Mouse (Mus musculus) MEL (cell line): ENCODE data around the gene Zbed6. TPM values are rescaled to one million over a fixed set of nuclear protein-coding genes. Genes with fewer than 3 reads are reported as not detected.

Source experiments
- BHLHE40 ChIP-seq: IDR thresholded peaks from 2 replicates; pipeline ENCODE4 v1.6.1; 2012; ENCODE audit warnings: low read depth, mild to moderate bottlenecking, inconsistent platforms, low read length, improper control_type of control experiment, borderline replicate concordance
- CHD1 ChIP-seq: IDR thresholded peaks from 2 replicates; pipeline ENCODE4 v1.6.1; 2012; ENCODE audit warnings: low read depth, mild to moderate bottlenecking, inconsistent platforms, low read length, improper control_type of control experiment
- ELF1 ChIP-seq: IDR thresholded peaks from 2 replicates; pipeline ENCODE4 v1.6.1; 2014; ENCODE audit warnings: low read depth, mild to moderate bottlenecking, inconsistent platforms, low read length, improper control_type of control experiment, moderate library complexity
- GABPA ChIP-seq: IDR thresholded peaks from 2 replicates; pipeline ENCODE4 v1.6.1; 2012; ENCODE audit warnings: low read depth, mild to moderate bottlenecking, inconsistent platforms, low read length, improper control_type of control experiment, moderate library complexity
- GATA1 ChIP-seq: IDR thresholded peaks from 2 replicates; pipeline ENCODE4 v1.6.1; 2011; ENCODE audit warnings: low read depth, low read length, improper control_type of control experiment
- MAZ ChIP-seq: IDR thresholded peaks from 2 replicates; pipeline ENCODE4 v1.6.1; 2012; ENCODE audit warnings: low read depth, mild to moderate bottlenecking, inconsistent platforms, low read length, improper control_type of control experiment
- NELFE ChIP-seq: IDR thresholded peaks from 2 replicates; pipeline ENCODE4 v1.6.1; 2011; ENCODE audit warnings: low read depth, low read length, improper control_type of control experiment
- NRF1 ChIP-seq: IDR thresholded peaks from 2 replicates; pipeline ENCODE4 v1.6.1; 2014; ENCODE audit warnings: low read depth, mild to moderate bottlenecking, inconsistent platforms, low read length, improper control_type of control experiment, moderate library complexity; ENCODE audit not compliant: poor library complexity, insufficient read depth, severe bottlenecking
- POLR2AphosphoS2 ChIP-seq: IDR thresholded peaks from 2 replicates; pipeline ENCODE4 v1.6.1; 2011; ENCODE audit warnings: low read length, improper control_type of control experiment
- RAD21 ChIP-seq: IDR thresholded peaks from 2 replicates; pipeline ENCODE4 v1.6.1; 2011; ENCODE audit warnings: mild to moderate bottlenecking, low read depth, low read length, improper control_type of control experiment
- SIN3A ChIP-seq: IDR thresholded peaks from 2 replicates; pipeline ENCODE4 v1.6.1; 2012; ENCODE audit warnings: low read length, improper control_type of control experiment, inconsistent platforms
- SMC3 ChIP-seq: IDR thresholded peaks from 2 replicates; pipeline ENCODE4 v1.6.1; 2011; ENCODE audit warnings: low read depth, low read length, improper control_type of control experiment
- TAL1 ChIP-seq: IDR thresholded peaks from 2 replicates; pipeline ENCODE4 v1.6.1; 2012; ENCODE audit warnings: mild to moderate bottlenecking, inconsistent platforms, low read length, moderate library complexity, mixed read lengths
- TBP ChIP-seq: IDR thresholded peaks from 2 replicates; pipeline ENCODE4 v1.8.0; 2011; ENCODE audit warnings: low read depth, low read length, improper control_type of control experiment
- TCF12 ChIP-seq: IDR thresholded peaks from 2 replicates; pipeline ENCODE4 v1.6.1; 2014; ENCODE audit warnings: low read depth, mild to moderate bottlenecking, inconsistent platforms, low read length, improper control_type of control experiment, moderate library complexity
- UBTF ChIP-seq: IDR thresholded peaks from 2 replicates; pipeline ENCODE4 v1.6.1; 2012; ENCODE audit warnings: low read depth, mild to moderate bottlenecking, inconsistent platforms, low read length, improper control_type of control experiment, moderate library complexity, borderline replicate concordance; ENCODE audit not compliant: insufficient read depth
- ZNF384 ChIP-seq: IDR thresholded peaks from 2 replicates; pipeline ENCODE4 v1.6.1; 2012; ENCODE audit warnings: low read depth, mild to moderate bottlenecking, inconsistent platforms, low read length, improper control_type of control experiment
- polyA plus RNA-seq, 2 experiments: library from polyadenylated mRNA; stranded (reverse) in 1 of 2; unstranded in 1 of 2; fragments of >175 nt in 1 of 2; fragments of >200 nt in 1 of 2; gene quantifications; 2 replicates each; pipeline versions ENCODE4 v1.2.1 to v1.2.4; 2012; ENCODE audit warnings: low replicate concordance in 2 of 2, low read depth in 1 of 2; ENCODE audit not compliant: insufficient read length in 2 of 2, insufficient read depth in 1 of 2, missing spikeins in 1 of 2
- total RNA-seq: library from RNA; depleted of rRNA; stranded (reverse); fragments of 300-350 nt; gene quantifications from 2 replicates; pipeline ENCODE4 v1.2.3, GENCODE M21; 2012; rRNA removed

Gene Zbed6
- total and polyA plus RNA-seq, 3 experiments, result 1.4 to 48.2 (median 2.4) TPM

DNA sequence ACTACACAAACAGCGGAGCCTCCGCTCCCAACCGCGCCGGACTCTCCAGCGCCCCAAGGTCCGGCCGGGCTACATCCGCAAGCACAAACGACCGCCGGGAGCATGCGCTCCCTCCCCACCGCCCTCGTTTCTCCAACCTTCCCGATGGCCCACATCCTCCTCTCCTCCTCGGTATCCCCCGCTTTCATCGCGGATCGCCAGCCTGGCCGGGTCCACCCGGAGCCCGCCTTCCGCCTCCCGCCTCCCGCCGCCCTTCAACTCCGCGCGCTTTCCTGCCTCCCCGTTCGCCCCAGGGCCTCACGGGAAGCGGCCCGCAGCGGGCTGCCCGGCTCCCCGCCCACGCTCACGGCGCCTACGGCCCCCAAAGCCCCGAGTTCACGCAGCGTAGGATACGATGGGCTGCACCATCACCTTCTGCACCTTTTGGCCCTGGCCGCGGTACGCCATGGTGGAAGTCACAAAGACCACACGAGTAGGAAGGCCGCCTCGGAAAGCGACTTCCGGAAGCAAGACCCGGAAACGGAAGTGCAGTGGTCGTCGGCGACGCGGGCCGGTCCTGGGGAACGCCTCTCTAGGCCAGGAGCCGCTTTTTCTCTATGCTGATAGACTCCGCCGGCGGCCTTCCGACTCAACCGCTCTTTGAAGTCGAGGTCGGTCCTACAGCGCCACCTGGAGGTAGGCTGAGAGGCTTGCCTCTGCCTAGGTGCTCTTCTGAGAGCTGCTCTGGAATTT lies 50.7 kb downstream of the Zbed6 start, which contains the start of gene Snrpe (continued):
- TF ChIP-seq NRF1 (peak; percentile 51), CHD1 (0 out of 2 replicates have a peak, but pooled peaks have one; percentile 35), TAL1 (no peak), TCF12 (peak; percentile 73), MAZ (peak; percentile 58; the same call in 1 of the 2 replicates), ELF1 (peak; percentile 97), NELFE (peak; percentile 86), ZNF384 (peak; percentile 36; the same call in 1 of the 2 replicates), SIN3A (peak; percentile 97), POLR2AphosphoS2 (peak; percentile 68; the same call in 1 of the 2 replicates), UBTF (no peak), RAD21 (peak; percentile 92), GABPA (0 out of 2 replicates have a peak, but pooled peaks have one; percentile 56), SMC3 (peak; percentile 90), GATA1 (no peak), BHLHE40 (no peak), TBP (peak; percentile 73)

Other genes starting within 250 kb of the Zbed6 start
- gene Sox13, start 236.5 kb downstream of the Zbed6 start, total RNA-seq, result not detected in 2 replicates
- under 1 TPM in 1 of 2 experiments, not detected in 1; 0.03 TPM for gene Sox13, start 236.5 kb downstream of the Zbed6 start, polyA plus RNA-seq
- 528 and 597 TPM in 2 replicates for gene Snrpe, start 50.6 kb downstream of the Zbed6 start, total RNA-seq
- gene Snrpe, start 50.6 kb downstream of the Zbed6 start, polyA plus RNA-seq, result 100 to 1,000 TPM in 1 of 2 experiments, not detected in 1; 279 TPM
- 0.92 and 1.0 TPM in 2 replicates for gene Gm38394, start 433 bp upstream of the Zbed6 start, total RNA-seq
- 1 to 10 TPM in 1 of 2 experiments, not detected in 1; 5.2 TPM for gene Gm38394, start 433 bp upstream of the Zbed6 start, polyA plus RNA-seq
- gene Lax1, start 29.2 kb upstream of the Zbed6 start, total RNA-seq, result not detected in 2 replicates
- under 1 TPM in 1 of 2 experiments, not detected in 1; 0.04 TPM for gene Lax1, start 29.2 kb upstream of the Zbed6 start, polyA plus RNA-seq
- 21.1 and 22.9 TPM in 2 replicates for gene Atp2b4, start 140.2 kb upstream of the Zbed6 start, total RNA-seq
- gene Atp2b4, start 140.2 kb upstream of the Zbed6 start, polyA plus RNA-seq, result 10 to 100 TPM in 1 of 2 experiments, not detected in 1; 18.8 TPM
- gene Optc, start 247.1 kb upstream of the Zbed6 start, total RNA-seq, result 0.23 and 0.27 TPM in 2 replicates
- gene Optc, start 247.1 kb upstream of the Zbed6 start, polyA plus RNA-seq, result under 1 TPM in 1 of 2 experiments, not detected in 1; 0.53 TPM